Mouse (Mus musculus): ENCODE measurements around the gene Defa21. TPM values are rescaled to one million over a fixed set of nuclear protein-coding genes. Genes with fewer than 3 reads are reported as not detected.
A peak's percentile ranks its signal among the peaks of the same experiment; 100 is the strongest.
"Not testable (repeated sequence)": the region's sequence is repeated elsewhere in the genome, so short reads cannot be mapped to it uniquely, and the experiment has no call there.

The Defa21 gene
- total RNA-seq (2021): not detected
- not detected in 2 replicates for polyA plus RNA-seq (2012; rRNA removed)
- long read RNA-seq: 0 reads

GRCm38 (mm10) chr8:21025245-21025644 is at the start of gene Defa21:
Defa21 (plus strand) TSS chr8:21025545.
- DNase-seq: not testable (repeated sequence)

DNA sequence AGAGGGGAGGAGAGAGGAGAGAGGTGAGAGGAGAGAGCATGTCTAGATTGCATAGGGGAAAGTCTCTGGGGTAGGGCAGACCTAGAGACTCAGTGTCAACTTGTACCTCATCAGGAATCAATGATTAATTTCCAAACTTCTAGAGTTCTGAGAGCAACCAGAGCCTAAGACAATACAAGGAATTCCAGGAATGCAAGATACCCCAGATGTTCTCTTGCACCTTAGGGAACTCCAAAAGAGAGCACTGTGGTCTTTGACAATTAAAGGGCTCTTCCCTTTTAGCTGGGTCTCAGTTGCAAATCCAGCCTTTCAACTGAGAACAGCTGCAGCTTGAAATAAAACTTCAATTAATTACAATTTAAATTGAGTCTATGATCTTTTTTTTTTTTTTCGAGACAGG is 45.5 kb upstream of the Defa21 start:
- no peak for DNase-seq

GRCm38 (mm10) chr8:20994042-20994441 is 31.3 kb upstream of the Defa21 start:
- not testable (repeated sequence) for DNase-seq

DNA sequence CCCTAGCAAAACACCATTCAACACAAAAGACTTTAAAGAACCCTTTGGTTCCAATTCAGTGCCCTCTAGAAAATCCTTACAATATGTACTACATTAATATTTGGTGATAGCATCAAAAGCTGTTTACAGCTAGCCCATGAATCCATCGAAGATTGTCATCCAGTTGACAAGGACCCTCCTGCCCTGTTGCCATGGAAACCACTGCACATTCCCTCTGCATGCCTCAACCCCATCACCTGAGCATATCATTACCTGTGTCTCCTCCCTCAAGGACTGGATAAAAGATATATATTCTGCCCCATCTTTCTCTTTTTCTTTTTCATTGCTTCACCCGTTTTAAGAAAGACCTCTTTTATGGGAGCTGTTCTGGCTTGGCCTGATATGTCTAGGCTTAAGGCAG is 28.6 kb upstream of the Defa21 start:
- no peak for DNase-seq

- DNase-seq: no peak
These were observed 28.1 kb upstream of the Defa21 start for GRCm38 (mm10) chr8:20997291-20997690.

GRCm38 (mm10) chr8:21001171-21001570 is 24.2 kb upstream of the Defa21 start:
- no peak for DNase-seq

- DNase-seq: peak; percentile 36
These were observed 18.5 kb upstream of the Defa21 start for GRCm38 (mm10) chr8:21006801-21007200.

- peak; percentile 26 for DNase-seq
These were observed 16.8 kb upstream of the Defa21 start for GRCm38 (mm10) chr8:21008578-21008977.

GRCm38 (mm10) chr8:21010548-21010947 is 14.8 kb upstream of the Defa21 start:
- DNase-seq: not testable (repeated sequence)

DNA sequence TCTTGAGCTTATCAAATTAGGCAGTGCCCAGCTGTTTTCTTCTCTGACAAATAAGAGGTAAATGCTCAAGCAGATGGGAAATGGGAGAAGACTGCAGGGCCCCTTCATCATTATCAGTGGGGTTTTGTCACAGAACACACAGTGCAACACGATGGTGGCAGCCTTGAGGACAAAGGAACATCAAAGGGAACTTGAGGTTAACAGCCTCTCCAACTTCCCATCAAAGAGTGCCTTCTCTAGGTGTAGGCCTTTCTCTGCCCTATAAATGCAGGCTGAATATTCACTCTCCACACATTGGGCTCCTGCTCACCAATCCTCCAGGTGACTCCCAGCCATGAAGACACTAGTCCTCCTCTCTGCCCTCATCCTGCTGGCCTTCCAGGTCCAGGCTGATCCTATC is 29.4 kb downstream of the Defa21 start, which contains the start of gene Defa23:
Defa23 (plus strand) TSS at position 301 of the 400 bp plus-strand sequence.
- DNase-seq: not testable (repeated sequence)

DNA sequence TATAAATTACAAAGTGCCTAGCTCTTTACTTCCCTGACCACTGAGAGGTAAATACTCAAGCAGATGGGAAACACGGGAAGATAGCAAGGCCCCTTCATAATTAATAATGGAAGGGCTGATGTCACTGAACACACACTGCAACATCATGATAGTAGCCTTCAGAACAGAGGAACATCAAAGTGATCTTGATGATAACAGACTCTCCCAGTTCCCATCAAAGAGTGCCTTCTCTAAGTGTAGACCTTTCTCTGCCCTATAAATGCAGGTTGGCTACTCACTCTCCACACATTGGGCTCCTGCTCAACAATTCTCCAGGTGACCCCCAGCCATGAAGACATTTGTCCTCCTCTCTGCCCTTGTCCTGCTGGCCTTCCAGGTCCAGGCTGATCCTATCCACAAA is 39.4 kb downstream of the Defa21 start, which contains the start of gene Defa35:
Defa35 (plus strand) TSS at position 301 of the 400 bp plus-strand sequence.
- DNase-seq: not testable (repeated sequence)

Other genes starting within 250 kb of the Defa21 start
- gene Defb33, start 132.9 kb upstream of the Defa21 start, total RNA-seq (2021): not detected
- gene Defb33, start 132.9 kb upstream of the Defa21 start, polyA plus RNA-seq (2012; rRNA removed): not detected in 2 replicates
- gene Gm15056, start 122.9 kb upstream of the Defa21 start, total RNA-seq (2021): not detected
- gene Gm15056, start 122.9 kb upstream of the Defa21 start, polyA plus RNA-seq (2012; rRNA removed): not detected in 2 replicates
- gene Gm6040, start 103.5 kb upstream of the Defa21 start, total RNA-seq (2021): not detected
- gene Gm6040, start 103.5 kb upstream of the Defa21 start, polyA plus RNA-seq (2012; rRNA removed): not detected in 2 replicates
- gene AY761185, start 80.8 kb upstream of the Defa21 start, total RNA-seq (2021): not detected
- not detected in 2 replicates for gene AY761185, start 80.8 kb upstream of the Defa21 start, polyA plus RNA-seq (2012; rRNA removed)
- not detected for gene Defa23, start 29.5 kb downstream of the Defa21 start, total RNA-seq (2021)
- not detected in 2 replicates for gene Defa23, start 29.5 kb downstream of the Defa21 start, polyA plus RNA-seq (2012; rRNA removed)
- gene Defa35, start 39.5 kb downstream of the Defa21 start, total RNA-seq (2021): not detected
- gene Defa35, start 39.5 kb downstream of the Defa21 start, polyA plus RNA-seq (2012; rRNA removed): not detected in 2 replicates
- not detected for gene Defa25, start 58.9 kb downstream of the Defa21 start, total RNA-seq (2021)
- gene Defa25, start 58.9 kb downstream of the Defa21 start, polyA plus RNA-seq (2012; rRNA removed): not detected in 2 replicates
- not detected for gene Gm14851, start 70.5 kb downstream of the Defa21 start, total RNA-seq (2021)
- not detected in 2 replicates for gene Gm14851, start 70.5 kb downstream of the Defa21 start, polyA plus RNA-seq (2012; rRNA removed)
- gene Defa30, start 109.1 kb downstream of the Defa21 start, total RNA-seq (2021): not detected
- gene Defa30, start 109.1 kb downstream of the Defa21 start, polyA plus RNA-seq (2012; rRNA removed): not detected in 2 replicates
- gene Defa22, start 136.7 kb downstream of the Defa21 start, total RNA-seq (2021): not detected
- not detected in 2 replicates for gene Defa22, start 136.7 kb downstream of the Defa21 start, polyA plus RNA-seq (2012; rRNA removed)
- not detected for gene Defa31, start 166.1 kb downstream of the Defa21 start, total RNA-seq (2021)
- not detected in 2 replicates for gene Defa31, start 166.1 kb downstream of the Defa21 start, polyA plus RNA-seq (2012; rRNA removed)
- not detected for gene Gm15293, start 176.0 kb downstream of the Defa21 start, total RNA-seq (2021)
- gene Gm15293, start 176.0 kb downstream of the Defa21 start, polyA plus RNA-seq (2012; rRNA removed): not detected in 2 replicates
- gene Gm15292, start 224.2 kb downstream of the Defa21 start, total RNA-seq (2021): not detected
- not detected in 2 replicates for gene Gm15292, start 224.2 kb downstream of the Defa21 start, polyA plus RNA-seq (2012; rRNA removed)